Mouse (Mus musculus) embryonic fibroblast, embryonic 13.5 days (primary cell): Measurements from ENCODE around the gene Slc25a36.

ENCODE experiments used
- CTCF ChIP-seq: IDR thresholded peaks from 2 replicates; pipeline ENCODE4 v1.5.1; 2011; ENCODE audit warnings: mild to moderate bottlenecking, control low read depth, low read length, moderate library complexity, borderline replicate concordance; ENCODE audit not compliant: insufficient read depth
- POLR2A ChIP-seq: IDR thresholded peaks from 2 replicates; pipeline ENCODE4 v1.6.1; 2011; ENCODE audit warnings: low read depth, mild to moderate bottlenecking, control low read depth, low read length, moderate library complexity

GRCm38 (mm10) chr9:97106481-97107160 is 4.3 kb downstream of the Slc25a36 start:
- TF ChIP-seq CTCF (no peak), POLR2A (no peak)
